Mouse (Mus musculus): ENCODE data around the gene Sgca.
"Not testable (repeated sequence)": the region's sequence is repeated elsewhere in the genome, so short reads cannot be mapped to it uniquely, and the experiment has no call there.

Gene Sgca

DNA sequence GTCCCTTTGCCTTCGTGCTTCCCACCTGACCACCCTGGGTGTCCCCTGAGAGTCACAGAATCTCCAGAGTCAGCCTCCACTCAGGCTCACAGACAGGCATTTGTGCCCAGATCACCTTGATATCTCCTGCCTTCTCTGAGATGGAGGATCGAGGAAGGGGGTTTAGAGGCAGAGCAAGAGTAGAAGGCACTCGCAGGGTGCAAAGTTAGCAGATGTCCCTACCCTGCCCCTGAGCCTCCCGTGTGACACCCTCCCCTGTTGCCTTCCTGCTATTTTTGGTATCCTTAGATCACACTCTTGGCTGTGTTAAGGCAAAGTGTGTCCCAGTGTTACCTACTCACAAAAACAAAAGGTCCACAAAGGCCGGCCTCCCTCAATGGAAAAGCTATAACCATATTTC lies at the start of gene Sgca:
Gene Sgca, minus strand, starts transcription at position 129 of the 400 bp plus-strand sequence.
- DNase-seq (ENCODE audit: low spot score): no peak

DNA sequence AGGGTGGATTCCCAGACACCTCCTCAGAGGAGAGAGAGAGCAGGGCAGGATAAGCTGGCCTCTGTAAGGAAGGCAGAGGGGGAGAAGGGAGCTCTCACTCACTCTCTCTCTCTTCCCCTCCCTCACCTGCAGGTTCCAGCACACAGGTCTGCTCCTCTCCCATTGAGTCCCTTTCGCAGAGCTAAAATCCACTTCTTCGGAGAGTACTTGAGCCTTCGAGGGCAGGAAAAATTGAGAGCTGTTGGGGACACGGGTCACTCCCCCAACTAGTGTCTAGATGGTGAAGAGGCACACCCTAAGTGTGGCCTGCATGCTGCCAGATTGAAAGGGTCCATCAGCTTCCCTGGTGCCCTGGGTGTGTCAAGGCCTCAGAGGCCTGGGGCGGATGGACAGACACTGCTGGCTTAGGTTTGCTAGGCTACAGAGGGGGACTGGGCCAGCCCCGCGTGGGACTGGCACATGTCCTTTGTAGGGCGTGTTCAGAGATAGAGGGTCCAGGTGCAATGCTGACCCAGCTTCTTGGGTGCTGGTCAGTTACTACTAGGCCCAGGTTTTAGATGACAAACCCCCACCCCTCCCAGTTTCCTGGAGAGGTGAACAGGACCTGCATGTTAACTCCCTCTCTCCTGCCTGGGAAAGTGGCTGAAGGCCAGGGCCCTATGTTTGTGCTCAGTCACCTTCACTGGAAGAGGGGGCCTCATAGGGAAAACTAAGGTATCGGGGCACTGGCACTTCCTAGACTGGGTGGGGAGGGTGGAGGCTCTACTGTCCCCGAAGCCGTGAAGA lies 49.3 kb upstream of the Sgca start:
- DNase-seq (ENCODE audit: low spot score): no peak

DNA sequence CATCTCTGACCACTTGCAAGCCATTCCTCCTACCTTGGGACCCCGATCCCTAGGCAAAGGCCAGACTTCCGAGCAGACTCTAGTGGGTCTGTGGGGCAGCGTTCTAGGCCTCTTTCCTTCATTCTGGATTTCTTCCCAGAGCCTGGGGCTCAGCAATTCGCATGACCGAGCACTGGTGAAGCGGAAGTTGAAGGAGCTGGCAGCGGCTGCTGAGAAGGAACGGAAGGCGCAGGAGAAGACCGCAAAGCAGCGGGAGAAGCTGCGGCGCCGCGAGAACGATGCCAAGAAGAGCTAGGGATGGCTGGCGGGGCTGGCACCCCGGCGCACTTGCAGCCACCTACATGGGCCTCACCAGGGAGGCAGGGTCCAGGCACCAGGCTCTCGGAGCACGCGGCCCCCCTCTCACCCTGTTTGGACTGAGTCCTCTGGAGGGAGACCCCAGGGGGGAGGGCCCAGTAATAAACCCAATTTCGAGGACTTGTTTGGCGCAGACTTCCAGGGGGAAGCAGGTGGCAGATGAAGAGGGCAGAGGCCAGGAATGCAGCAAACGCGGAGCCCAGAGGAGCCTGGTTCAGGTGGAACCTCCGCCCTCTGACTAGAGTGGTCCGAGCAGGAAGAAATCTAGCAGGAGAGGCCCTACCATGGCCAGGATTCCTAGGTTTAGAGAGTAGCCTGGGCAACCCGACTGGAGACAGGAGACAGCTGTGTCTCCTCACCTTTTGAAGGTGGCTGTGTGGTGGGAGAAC lies 48.5 kb upstream of the Sgca start:
- no peak for DNase-seq (ENCODE audit: low spot score)

DNA sequence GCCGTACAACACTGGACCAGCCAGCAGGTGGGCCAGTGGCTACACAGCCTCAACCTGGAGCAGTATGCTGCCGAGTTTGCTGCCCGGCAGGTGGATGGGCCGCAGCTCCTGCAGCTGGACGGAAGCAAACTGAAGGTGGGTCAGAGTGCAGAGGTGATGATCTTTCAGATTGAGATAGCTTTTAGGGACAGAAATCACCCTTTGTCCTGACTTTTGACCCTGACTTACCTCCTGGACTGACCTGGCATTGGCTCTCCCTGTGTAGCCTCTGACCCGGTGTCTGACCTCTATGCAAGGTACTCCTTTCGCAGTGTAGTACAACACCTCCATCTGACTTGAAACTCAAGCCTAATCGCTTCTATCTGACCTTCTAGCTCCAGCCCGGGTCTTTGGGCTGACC lies 47.4 kb upstream of the Sgca start:
- DNase-seq (ENCODE audit: low spot score): no peak

DNA sequence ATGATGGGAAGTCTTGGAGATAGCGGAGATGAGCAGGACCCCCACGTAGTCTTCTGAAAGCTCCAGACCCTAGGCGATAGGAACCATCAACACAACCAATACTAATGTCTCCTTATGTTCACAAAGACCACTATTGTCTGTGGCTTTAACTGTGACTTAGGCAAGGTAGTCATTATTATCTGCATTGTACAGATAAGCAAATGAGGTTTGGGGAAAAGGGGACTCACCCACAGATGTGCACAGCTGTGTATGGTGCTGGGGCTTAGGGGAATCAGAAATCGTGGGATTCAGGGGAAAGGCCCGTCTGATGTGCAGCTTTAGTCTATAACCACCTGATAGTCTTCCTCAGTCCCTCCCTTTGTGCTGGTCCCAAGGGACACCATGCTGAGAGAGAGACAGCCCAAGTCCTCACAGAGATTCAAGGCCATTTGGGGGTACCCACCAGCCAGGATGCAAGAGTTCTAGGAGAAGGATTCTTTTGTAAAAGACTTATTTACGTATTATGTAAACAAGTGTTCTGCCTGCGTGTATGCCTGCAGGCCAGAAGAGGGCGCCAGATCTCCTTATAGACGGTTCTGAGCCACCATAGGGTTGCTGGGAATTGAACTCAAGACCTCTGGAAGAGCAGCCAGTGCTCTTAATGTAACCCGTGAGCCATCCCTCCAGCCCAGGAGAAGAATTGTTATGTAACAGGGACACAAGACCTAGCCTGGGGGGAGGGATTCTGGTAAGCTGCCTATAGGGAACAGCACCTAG lies 46.3 kb upstream of the Sgca start:
- DNase-seq (ENCODE audit: low spot score): no peak

DNA sequence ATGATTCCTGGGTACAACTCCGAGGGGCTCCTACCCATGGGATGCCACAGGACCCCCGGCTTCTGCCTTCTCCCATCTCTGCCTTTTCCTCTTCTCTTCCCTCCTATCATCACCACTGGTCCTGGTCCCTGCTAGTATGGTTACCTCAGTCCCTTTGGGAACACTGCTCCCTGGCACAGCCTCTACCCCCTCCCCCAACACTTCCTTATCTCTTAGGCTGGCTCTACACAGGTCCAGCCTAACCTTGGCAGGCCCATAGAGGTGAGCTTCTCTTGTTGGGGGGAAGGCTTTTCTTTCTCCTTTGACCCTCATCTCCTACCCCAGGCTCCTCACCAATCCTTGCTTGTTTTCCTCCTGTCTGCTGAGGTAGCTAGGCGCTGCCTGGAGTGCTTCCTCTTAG lies 39.4 kb upstream of the Sgca start:
- DNase-seq (ENCODE audit: low spot score): no peak

DNA sequence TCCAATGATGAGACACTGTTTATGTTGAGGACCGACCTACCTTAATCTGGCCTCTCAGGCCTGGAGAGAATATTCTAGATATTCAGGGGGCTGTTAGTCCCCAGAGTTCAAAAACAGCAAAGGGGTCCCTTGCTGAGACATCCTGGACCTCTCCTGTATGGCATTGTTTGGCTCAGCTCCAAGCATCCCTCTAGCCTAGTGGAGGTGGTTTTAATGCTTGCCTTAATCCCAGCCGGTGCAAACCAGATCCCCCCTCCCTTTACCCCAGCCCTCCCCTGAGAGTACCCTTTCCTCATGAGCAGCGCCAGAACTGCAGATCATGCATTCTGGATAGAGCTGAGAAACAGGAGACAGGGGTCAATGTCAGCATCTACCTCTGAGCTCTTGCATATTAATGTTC lies 36.4 kb upstream of the Sgca start:
- no peak for DNase-seq (ENCODE audit: low spot score)

DNA sequence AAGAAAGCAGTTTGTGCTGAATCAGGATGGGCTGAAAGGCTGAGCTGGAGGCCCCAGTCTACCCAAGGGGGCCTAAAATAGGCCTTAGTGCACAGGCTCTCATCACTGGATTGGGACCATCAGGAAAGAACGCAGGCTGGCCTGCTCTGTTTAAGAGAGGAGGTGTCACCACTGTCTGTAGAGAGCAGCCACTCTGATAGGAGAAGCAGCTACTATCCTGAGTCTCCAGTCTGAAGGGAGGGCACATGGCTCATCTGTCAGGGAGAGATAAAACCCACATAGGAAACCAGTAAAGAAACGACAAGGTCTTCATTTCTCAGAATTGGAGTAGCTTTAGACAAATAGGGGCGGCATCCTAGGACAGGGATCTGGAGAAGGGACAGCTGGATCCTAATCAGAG lies 35.9 kb upstream of the Sgca start:
- no peak for DNase-seq (ENCODE audit: low spot score)

DNA sequence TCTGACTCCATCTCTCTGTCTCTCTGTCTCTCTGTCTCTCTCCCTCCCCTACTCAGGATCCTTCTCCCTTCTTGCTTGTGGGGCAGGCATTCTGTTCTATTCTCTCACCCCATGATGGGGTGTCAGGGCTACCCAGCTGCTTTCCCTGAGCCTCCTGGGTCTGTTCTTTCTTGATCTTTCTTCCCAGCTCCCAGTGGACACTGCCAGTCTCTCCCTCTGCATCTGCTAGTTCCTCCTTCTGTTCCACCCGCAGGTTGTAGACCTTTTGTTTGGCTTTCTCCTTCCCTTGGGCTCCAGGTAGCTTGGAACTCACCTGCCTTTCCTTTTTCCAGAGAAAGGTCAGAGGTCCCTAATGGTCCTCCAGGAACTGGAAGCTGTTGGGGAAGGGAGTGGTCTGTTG lies 35.3 kb upstream of the Sgca start:
- DNase-seq (ENCODE audit: low spot score): no peak

DNA sequence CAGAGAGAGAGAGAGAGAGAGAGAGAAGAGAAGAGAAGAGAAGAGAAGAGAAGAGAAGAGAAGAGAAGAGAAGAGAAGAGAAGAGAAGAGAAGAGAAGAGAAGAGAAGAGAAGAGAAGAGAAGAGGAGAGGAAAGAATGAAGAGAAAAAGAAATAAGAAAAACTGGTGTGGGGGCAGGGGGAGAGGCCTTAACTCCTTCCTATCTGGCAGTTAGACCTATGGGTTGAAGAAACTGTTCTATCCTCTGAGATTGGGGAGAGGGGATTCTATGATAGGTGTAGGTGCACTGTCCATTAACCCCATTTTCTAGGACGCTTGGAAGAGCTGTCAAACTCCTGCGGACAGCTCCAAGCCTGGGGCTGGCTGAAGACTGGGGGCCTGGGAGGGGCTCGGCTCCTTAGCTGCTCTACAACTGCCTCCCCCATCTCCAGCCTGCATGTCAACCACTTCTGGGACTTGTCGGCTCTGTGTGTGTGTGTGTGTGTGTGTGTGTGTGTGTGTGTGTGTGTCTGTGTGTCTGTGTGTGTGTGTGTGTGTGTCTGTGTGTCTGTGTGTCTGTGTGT lies 34.8 kb upstream of the Sgca start:
- not testable (repeated sequence) for DNase-seq (ENCODE audit: low spot score)

DNA sequence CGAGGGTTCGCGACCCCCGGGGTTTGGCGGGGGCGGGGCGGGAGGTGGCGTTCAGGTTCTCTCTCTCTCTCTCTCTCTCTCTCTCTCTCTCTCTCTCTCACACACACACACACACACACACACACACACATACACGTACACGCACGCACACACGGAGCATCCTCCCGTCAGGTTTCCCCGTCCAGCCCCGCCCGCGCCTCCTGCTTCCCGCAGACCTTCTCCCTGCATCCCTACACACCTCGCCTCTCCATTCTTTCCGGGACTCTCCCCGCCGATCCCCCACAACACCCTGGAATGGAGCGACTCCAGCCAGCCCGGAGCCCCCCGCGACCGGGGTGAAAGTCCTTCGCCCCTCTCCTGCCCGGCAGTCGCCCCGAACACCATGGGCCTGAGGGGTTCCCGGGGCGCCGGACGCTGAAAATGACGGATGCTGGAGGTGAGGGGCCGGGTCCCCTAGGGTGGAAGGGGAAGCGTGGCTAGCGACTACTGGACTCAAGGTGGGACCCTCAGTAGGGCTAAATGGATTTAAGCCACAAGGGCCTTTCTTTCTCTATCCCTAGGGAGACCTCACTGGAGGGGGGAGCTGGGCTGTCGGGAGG lies 34.1 kb upstream of the Sgca start:
- no peak for DNase-seq (ENCODE audit: low spot score)

DNA sequence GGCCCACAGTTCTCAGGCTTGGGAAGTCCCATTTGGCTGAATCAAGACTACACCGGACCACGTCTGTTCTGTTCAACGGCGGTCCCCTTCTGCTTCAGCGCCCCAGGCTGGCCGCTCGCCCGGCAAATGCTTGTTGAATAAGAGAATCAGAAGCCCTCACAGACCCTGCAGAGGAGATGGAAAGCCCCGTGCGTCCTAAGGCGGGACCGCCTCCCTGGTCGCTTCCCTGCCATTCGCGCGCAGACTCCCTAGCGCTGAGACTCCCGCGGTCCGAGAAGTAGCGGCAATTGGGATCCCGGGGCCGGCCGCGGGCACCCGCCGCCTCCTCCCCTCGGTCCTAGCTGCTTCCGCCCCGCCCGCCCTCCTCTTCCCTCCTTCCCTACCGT lies 33.5 kb upstream of the Sgca start, which contains the start of gene Samd14:
Gene Samd14, plus strand, starts transcription at position 251 of the 386 bp plus-strand sequence.
- DNase-seq (ENCODE audit: low spot score): peak; percentile 70

DNA sequence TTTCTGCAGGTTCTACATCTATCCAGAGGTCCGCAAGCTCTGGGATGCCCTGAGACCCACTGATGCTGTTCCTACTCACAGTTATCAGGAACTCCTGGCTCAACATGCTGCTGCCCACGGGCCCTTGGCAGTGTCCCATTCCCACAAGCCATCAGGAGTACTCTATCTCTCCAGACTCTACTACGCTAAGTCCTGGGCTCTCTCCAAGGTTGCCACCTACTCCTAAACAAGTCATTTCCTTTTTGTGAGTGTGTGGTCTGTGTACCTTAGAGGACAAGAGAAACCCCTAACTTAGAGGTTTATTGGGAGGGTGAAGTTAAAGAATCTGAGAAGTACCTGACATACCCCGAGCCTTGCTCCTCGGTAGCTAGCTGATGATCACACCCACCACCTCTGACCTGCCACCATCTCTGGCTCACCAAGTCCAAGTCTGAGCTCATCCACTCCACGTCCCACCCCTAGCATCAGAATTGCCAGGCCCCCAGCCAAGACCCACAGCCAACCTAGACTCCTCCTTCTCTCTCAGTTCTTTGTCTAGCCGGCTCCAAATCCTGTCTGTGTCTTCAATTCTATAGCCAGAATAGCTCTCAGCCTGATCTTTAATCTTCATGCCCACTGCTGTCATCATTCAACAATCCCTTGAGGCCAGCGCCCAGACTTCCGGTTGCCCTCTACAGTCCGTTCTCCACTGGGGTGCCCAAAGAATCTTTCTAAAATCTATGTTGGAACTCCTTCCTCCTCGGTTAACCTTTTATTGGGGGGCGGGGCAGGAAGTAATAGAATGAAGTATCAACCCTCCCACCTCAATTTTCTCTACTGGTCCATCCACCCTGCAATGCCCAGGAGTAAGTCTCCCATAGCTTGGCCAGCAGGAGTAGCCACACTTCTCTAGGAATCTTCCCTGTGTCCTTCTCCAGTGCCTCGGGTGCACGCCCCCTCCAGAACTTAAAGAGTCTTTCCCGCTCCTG lies 32.8 kb upstream of the Sgca start:
- peak; percentile 81 for DNase-seq (ENCODE audit: low spot score)

DNA sequence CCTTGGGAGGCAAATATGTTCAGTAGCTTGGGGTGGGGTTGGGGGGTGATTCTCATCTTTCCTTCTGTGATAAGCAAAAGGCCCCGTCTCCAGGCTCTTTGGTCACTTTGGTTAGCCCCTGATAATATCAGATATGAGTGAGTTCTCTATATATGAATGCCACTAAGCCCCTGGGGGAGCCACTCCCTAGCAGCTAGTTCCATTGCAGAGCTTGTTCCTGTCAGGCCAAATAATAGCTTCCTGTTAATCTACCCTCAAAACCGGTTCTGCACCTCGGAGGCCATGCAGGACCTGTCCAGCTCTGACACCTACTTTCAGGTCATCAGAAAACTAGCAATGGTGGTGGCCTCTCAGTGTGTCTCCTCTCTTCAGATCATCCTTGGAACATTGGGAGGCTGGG lies 31.3 kb upstream of the Sgca start:
- peak; percentile 35 for DNase-seq (ENCODE audit: low spot score)

DNA sequence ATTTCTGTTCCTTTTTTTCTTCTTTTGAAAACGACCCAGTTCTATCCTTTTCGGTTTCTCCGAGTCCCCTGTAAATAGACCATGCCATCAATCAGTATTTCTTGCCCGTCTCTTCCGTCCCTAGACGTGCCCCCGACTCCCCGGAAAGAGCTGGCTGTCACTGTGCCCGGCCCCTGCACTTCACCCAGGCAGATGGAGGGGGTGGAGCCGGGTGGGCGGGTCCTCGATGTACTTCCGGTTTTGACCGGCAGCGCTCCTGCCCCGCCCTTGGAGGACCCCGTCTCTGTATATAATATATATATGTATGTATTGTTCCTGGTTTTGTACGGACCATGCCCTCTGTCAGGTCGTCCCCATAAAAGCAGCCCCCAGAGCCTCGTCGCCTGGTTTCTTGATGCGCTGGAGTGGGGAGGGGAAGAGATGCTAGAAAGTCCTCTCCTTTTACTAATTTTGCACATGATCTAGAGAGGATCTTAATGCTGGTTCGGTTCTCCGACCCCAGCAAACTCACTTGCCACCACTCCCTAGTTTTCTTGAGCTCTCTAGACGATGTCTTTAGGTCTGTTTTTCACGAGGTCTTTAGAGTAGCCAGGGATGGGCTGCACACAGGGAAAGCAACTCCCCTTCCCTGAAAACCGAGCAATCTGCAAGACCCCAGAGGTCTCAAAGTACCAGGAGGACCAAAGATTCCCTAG lies 30.5 kb upstream of the Sgca start:
- DNase-seq (ENCODE audit: low spot score): no peak

DNA sequence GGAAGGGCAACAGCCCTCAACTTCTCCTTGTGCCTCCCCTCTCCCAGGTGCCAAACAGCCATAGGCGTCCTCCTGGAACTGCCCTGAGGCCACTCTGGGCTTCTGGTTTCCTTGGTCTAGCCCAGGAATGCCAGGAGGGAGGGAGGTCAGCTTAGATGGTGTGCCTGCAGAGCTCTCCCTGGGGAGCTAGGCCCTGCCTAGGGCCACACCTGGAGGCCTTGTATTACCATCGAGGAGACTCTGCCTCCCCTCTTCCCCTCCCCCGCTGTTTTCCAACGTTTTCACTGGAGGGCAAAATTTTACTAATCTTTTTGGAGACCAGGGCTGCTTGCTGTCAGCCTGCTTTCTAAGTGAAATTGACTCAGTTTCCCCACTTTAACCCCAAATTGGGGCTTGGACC lies 29.9 kb upstream of the Sgca start:
- no peak for DNase-seq (ENCODE audit: low spot score)

DNA sequence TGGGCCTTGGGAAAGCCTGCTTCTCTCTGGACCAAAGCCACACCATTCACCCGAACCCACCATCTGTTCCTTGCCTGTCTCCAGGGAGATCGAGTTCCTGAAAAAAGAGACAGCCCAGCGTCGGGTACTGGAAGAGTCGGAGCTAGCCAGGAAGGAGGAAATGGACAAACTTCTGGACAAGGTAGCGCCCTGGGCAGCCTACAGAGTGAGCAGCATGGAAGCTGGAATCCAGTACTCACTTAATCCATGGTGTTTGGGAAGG lies 28.7 kb upstream of the Sgca start:
- DNase-seq (ENCODE audit: low spot score): no peak

DNA sequence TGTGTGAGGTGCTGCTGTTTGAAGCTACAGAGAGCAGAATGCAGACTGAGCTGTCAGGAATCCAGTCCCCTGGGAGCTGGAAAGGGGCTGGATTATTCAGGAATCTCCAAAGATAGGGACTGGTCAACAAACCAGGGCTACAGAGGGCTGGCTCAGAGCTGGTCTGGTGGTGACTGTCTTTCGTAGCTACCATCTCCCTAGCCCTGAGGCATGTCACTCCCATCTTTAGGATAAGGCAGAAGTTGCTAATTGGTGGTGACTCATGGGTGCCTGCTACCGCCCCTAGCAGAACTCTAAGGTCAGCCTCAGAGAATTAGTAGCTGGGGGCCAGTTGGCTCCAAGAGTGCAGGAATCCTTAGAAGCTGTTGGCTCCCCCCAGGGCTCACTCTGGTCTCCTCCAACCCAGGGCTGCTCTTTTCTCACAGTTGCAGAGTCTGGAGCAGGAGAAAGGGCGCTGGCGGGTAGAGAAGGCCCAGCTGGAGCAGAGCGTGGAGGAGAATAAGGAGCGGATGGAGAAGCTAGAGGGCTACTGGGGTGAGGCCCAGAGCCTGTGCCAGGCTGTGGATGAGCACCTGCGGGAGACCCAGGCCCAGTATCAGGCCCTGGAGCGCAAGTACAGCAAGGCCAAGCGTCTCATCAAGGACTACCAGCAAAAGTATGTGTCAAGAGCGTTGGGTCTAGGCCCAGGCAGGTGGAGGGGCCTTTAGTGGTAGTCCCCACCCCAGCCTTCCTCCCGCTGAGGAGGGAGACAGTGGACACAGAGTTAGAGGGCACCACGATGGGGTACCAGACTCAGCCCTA lies 28.2 kb upstream of the Sgca start:
- DNase-seq (ENCODE audit: low spot score): peak; percentile 39

DNA sequence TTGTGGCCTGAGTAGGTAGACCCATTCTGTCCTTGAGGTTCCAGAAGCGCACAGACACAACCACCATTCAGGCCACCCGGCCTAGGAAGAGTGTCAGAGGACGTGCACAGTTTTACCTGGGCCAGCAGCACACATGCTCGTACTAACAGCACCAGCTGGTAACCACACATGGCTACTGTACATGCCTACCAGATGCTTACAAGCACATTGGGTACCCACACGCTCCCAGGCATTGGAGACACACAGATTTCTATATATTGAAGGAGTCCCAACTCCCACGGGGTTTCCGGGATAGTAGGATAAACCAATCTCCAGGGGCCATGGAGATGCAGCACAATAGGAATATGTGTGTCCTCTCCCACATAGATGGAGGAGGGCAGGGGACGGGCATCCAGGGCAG lies 26.6 kb upstream of the Sgca start:
- no peak for DNase-seq (ENCODE audit: low spot score)

Measured in adipocyte (in vitro differentiated cells).